Mouse (Mus musculus): ENCODE results near the gene Tmem50a. TPM values are rescaled to one million over a fixed set of nuclear protein-coding genes. Genes with fewer than 3 reads are reported as not detected.

The Tmem50a gene
- 10 to 100 TPM; 63.0 to 64.1 (median 63.5) TPM for total RNA-seq (2022)

- DNase-seq (ENCODE audit: low spot score), result peak; percentile 95
Measured at GRCm38 (mm10) chr4:134914864-134915209, at the start of gene Tmem50a. Gene Tmem50a (minus strand): TSS chr4:134915024.

GRCm38 (mm10) chr4:134963021-134963776 lies 48.4 kb upstream of the Tmem50a start:
- DNase-seq (ENCODE audit: low spot score), result no peak

GRCm38 (mm10) chr4:134956328-134956727 lies 41.5 kb upstream of the Tmem50a start:
- peak; percentile 73 for DNase-seq (ENCODE audit: low spot score)

GRCm38 (mm10) chr4:134955845-134956244 lies 41.0 kb upstream of the Tmem50a start:
- DNase-seq (ENCODE audit: low spot score), result no peak

GRCm38 (mm10) chr4:134955196-134955595 lies 40.4 kb upstream of the Tmem50a start:
- no peak for DNase-seq (ENCODE audit: low spot score)

GRCm38 (mm10) chr4:134954461-134954860 lies 39.6 kb upstream of the Tmem50a start:
- DNase-seq (ENCODE audit: low spot score), result no peak

GRCm38 (mm10) chr4:134950518-134951091 lies 35.8 kb upstream of the Tmem50a start:
- DNase-seq (ENCODE audit: low spot score), result no peak

- DNase-seq (ENCODE audit: low spot score), result peak; percentile 72
Measured at GRCm38 (mm10) chr4:134946024-134946744, 31.4 kb upstream of the Tmem50a start.

GRCm38 (mm10) chr4:134943758-134944538 lies 29.1 kb upstream of the Tmem50a start:
- DNase-seq (ENCODE audit: low spot score), result no peak

GRCm38 (mm10) chr4:134939900-134940299 lies 25.1 kb upstream of the Tmem50a start:
- no peak for DNase-seq (ENCODE audit: low spot score)

- no peak for DNase-seq (ENCODE audit: low spot score)
Measured at GRCm38 (mm10) chr4:134937240-134938176, 22.7 kb upstream of the Tmem50a start.

- DNase-seq (ENCODE audit: low spot score), result peak; percentile 95
Measured at GRCm38 (mm10) chr4:134930684-134931481, 16.1 kb upstream of the Tmem50a start, which contains the start of gene Syf2. Gene Syf2 (plus strand): TSS chr4:134930898.

GRCm38 (mm10) chr4:134930190-134930589 lies 15.4 kb upstream of the Tmem50a start:
- no peak for DNase-seq (ENCODE audit: low spot score)

GRCm38 (mm10) chr4:134929536-134929935 lies 14.7 kb upstream of the Tmem50a start:
- no peak for DNase-seq (ENCODE audit: low spot score)

- DNase-seq (ENCODE audit: low spot score), result no peak
Measured at GRCm38 (mm10) chr4:134928464-134928836, 13.6 kb upstream of the Tmem50a start.

- DNase-seq (ENCODE audit: low spot score), result no peak
Measured at GRCm38 (mm10) chr4:134927815-134928463, 13.1 kb upstream of the Tmem50a start.

- no peak for DNase-seq (ENCODE audit: low spot score)
Measured at GRCm38 (mm10) chr4:134925206-134925605, 10.4 kb upstream of the Tmem50a start.

GRCm38 (mm10) chr4:134924019-134924741 lies 9.4 kb upstream of the Tmem50a start:
- peak; percentile 69 for DNase-seq (ENCODE audit: low spot score)

Measured in heart, adult 8-10 months (tissue).